Mouse (Mus musculus): ENCODE measurements around the gene Gm48552. TPM values are rescaled to one million over a fixed set of nuclear protein-coding genes. Genes with fewer than 3 reads are reported as not detected.
A peak's percentile ranks its signal among the peaks of the same experiment; 100 is the strongest.

Gm48552 gene
- total RNA-seq, 2 experiments from 2014 or later = 2.5 to 3.5 TPM

DNA sequence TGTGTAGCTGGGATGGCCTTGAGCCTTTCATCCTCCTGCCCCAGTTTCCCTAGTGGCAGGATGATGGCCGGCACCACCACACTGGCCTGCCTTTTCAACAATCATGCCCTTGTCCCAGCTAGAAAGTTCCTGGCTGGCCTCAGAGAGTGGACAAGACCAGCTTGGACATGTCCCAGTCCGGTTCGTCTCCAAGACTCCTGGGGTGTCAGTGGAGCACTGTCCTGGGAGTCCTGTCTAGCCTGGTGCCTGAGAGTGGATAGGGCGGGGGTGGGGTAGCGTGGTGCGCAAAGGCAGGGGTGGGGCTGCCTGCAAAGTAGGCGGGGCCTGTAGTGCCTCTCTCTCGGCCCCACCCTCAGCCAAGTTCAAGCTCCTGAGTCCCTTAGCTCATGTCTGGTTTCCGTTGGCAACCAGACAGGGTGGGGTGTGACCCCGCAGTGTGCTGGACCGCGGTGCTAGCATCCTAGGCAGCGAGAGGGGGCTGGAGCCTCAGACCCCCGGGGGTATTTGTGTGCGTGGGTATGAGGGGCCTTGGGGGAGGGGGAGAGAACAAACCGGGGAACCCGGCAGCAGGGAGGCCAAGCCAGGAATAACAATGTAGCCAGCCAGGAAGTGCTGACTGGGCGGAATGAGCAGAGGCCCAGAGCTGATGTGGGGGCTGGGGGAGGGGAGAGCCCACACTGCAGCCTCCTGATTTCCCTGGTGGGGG lies 12.9 kb downstream of the Gm48552 start:
- intact Hi-C loops (cut with DNase I) = no loop called here
- peak; percentile 62 to 90 for DNase-seq (ENCODE audit: extremely low spot score in 1 of 2, low spot score in 2 of 2)

DNA sequence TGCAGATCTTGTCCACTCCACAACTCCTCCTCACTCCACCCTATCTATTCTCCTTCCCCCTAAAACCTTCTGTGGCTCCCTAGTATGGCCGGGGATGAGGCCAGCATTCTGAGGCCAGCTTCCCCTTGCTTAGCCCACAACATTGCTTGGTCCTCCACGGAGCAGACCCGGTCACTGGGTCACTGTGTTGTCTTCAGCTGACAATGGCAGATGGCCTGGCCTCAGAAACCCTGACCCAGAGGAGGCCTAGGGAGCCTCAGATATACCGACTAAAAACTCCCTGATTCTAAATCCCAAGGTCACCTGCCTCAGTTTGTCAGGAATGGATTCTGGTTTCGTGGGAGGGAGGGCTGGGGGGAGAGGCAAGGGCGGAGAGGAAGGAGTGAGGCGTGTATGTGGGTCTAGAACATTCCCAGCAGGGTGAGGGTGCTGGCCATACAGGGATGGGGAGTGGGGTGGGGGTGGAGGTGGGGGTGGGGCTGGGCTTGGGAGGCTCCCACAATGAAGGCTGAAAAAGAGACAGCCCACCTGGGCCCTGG lies 13.5 kb downstream of the Gm48552 start:
- no peak for DNase-seq (ENCODE audit: extremely low spot score in 1 of 2, low spot score in 2 of 2)
- intact Hi-C loops (cut with DNase I) = no loop called here

DNA sequence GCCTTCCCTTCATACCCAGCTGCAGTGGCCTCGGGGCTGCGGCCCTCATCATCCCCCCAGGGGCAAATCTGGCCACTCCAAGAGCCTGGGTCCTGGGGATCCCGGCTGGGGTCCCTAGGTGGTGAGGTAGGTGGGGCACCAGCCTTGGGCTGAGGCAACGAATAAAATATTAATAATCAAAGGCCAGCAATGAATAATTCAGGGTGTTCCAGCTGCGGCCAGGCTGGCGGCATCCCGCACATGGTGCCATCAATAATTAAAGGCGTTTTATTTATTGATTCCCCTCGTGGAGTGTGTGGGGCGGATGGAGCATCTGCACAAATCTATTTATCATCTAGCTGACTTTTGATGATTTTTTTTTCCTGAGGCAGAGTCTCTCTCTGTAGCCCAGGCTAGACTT lies 14.7 kb downstream of the Gm48552 start:
- intact Hi-C loops (cut with DNase I) = no loop called here
- DNase-seq (ENCODE audit: extremely low spot score in 1 of 2, low spot score in 2 of 2) = no peak

DNA sequence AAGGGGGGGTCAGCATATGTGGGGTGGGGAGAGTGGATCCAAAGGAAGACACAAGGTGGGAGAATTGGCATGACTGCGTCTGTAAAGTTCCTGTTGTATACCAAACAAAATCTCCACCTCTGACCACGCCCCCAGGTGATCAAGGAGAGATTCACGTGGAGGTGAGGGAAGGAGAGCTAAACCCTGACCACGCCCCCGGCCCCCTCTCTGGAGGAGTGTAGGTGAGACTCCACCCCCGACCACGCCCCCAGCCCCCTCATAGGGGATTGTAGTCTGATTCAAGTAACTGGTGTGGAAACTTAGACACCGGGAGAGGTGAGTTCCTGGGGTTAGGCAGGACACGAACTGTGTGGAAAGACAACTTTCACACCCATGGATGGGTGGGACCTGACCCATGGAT lies 15.3 kb downstream of the Gm48552 start:
- intact Hi-C loops (cut with DNase I) = no loop called here
- DNase-seq (ENCODE audit: extremely low spot score in 1 of 2, low spot score in 2 of 2) = peak in 1 of 2 experiments; percentile 67

DNA sequence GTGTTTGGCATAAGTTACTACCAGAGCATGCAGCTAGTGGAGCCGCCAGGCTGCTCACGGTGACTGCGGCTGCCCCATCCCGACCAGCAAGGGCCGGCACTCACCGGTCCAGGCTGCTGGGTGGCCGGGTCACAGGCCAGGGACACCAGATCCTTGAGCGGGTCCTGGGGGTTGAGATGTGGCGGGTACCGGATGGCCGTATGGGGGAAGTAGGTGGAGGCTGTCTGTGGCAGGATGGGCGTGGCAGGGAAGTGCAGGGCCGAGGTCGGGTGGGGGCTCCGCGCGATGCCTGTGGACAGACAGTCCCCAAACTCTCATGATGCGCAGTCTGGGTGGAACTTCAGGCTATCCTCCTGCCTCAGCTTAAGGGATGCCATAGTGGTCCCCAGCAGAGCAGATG lies 15.9 kb downstream of the Gm48552 start:
- peak in 1 of 2 experiments; percentile 72 for DNase-seq (ENCODE audit: extremely low spot score in 1 of 2, low spot score in 2 of 2)
- intact Hi-C loops (cut with DNase I) = no loop called here

DNA sequence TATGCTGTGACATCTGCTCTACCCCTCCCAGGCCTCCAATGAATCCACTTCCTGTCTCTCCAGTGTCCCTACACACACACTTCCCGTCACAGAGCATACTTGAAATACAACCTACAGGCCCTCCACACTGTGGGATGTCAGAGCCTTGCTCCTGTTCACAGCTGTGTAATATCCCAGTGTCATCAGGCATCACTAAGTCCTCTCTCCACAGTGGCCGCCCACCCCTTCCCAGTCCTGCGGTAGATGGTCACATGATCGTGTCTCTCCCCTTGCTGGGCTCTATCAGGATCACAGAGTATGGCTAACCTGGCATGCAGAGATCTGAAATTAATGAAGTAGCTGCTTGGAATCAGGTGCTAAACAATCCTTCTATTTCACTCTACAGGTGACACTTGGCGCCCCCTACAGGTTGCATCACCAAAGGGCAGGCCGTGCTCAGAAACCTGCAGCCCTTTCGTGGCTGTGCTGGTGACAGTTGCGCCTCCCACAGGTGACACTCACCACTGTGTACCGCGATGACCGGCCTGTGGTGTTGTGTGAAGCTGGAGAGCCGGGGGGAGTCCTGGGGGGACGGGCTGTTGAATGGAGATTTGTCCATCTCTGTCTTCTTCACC lies 16.9 kb downstream of the Gm48552 start:
- intact Hi-C loops (cut with DNase I) = no loop called here
- DNase-seq (ENCODE audit: extremely low spot score in 1 of 2, low spot score in 2 of 2) = peak in 1 of 2 experiments; percentile 76

DNA sequence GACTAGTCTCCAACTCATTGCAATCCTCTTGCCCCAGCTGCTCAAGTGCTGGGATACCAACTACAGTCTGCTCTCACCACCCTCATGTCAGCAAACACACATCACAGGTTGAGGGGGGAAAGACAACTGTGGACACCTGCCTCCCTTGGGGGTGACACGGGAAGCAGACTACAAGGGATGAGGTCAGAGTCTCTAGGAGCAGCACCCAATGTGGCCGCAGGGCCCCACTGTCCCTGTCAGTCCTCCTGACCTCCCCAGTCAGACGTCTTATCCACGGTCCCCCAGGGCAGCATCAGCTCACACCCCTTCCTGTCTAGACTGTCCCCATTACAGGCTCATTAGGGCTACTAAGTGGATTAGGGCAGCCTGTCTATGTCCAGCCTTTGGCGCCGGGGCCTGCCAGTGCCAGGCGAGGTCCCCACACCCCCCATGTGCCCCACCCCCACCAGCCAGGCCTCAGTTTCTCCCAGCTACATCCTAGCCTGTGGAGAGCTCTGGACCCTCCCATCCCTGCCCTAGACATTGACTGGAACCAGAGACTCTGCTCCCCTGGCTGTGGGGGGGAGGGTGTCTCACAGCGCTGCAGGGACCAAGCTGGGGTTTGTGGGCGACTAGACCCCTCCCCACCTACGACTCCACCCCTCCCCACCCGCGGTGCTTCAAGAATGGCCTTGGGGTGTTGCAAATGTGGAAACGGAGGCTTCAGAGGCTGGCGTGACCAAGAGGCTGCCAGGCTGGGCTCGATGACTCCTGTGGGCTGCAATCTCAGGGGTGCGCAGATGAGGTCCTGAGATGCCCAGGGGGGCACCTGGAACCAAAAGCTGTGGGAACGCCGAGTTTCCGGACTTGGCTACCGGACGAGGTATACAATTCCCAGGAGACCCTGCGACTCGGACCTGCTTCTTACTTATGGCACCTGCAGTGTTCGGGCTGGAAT lies 18.0 kb downstream of the Gm48552 start:
- DNase-seq (ENCODE audit: extremely low spot score in 1 of 2, low spot score in 2 of 2) = no peak
- intact Hi-C loops (cut with DNase I) = no loop called here

DNA sequence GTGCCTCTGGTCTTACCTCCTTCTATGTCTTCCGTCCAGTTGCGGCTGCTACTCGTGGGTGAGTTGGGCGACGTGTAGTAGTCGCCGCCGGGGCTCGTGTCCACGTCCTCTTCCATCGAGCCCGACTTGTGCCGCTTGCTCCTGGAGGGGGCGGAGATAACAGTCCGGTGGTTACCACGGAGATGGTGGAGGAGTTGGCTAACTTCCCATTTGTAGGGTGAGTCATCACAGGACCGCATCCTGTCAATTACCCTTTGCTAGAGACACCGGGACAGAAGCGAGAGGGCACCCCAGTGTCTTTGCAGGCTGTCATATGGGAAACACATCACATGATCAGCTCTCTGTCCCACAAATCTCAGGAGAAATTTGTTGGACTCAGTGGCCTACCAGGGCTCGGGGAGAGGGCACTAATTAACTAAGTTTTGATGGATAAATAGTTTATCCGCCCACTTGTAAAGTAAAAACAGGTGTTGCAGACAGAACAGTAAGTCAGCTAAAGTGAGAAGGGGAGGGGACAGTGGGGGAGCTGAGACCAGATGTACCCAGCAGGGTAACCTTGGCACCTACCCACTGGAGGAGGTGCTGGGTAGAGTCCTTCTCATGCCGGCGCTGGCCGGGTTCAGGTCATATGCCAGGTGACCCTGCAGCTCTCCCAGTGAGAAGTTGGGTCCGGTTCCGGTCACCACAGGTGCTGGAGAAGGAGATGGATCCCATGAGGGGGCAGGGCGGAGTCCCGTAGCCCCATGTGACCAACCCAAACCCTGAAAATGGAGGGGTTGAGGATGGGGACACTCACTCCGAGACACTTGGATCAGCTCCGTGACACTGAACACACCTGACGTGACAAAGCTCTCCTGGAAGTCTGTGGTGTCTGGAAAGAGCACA lies 19.0 kb downstream of the Gm48552 start:
- intact Hi-C loops (cut with DNase I) = no loop called here
- peak; percentile 76 to 89 for DNase-seq (ENCODE audit: extremely low spot score in 1 of 2, low spot score in 2 of 2)

GRCm38 (mm10) chr10:81408424-81408729 lies 19.6 kb downstream of the Gm48552 start:
- intact Hi-C loops (cut with DNase I) = no loop called here
- no peak for DNase-seq (ENCODE audit: extremely low spot score in 1 of 2, low spot score in 2 of 2)

DNA sequence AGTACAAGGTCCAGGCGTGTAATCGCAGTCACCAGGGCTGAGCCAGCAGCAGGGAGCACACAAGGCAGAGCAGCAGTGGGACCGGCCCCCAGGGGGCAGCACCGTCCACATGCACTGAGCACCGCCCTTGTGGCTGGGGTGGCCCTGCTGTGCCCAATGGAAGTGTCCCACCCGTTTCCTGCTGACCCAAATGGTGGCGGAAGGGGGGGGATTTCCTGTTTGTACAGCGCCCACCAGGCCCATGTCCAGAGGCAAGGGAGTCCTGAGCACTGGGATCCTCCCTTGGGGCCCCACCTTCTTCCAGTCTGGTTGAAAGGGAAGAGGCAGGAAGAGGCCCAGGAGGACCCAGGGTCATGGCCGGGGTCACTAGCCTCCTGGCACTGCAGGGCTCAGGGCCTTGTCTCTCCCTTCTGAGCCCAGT lies 20.1 kb downstream of the Gm48552 start:
- DNase-seq (ENCODE audit: extremely low spot score in 1 of 2, low spot score in 2 of 2) = peak in 1 of 2 experiments; percentile 94
- intact Hi-C loops (cut with DNase I) = no loop called here

- intact Hi-C loops (cut with DNase I) = no loop called here
- DNase-seq (ENCODE audit: extremely low spot score in 1 of 2, low spot score in 2 of 2) = no peak
Measured at GRCm38 (mm10) chr10:81409330-81409729, 20.5 kb downstream of the Gm48552 start.

DNA sequence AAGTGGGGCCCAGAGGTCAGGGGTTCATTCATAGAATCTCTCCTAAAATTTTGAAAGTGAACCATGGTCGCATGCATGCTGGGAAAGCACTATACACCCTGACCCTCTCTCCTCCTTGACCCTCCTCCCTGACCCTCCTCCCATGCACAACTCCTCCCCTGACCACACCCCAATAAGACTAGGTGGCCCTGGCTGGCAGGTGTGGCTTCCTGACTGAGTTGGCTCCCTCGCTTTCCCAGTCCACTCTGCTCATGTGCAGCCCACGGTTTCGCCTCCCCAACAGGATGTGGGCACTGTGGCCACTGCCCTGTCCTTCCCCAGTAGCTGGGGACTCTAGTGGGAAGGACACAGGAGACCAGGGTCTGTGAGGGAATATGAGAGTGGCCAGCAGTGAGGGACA lies 21.5 kb downstream of the Gm48552 start:
- intact Hi-C loops (cut with DNase I) = no loop called here
- DNase-seq (ENCODE audit: extremely low spot score in 1 of 2, low spot score in 2 of 2) = no peak

DNA sequence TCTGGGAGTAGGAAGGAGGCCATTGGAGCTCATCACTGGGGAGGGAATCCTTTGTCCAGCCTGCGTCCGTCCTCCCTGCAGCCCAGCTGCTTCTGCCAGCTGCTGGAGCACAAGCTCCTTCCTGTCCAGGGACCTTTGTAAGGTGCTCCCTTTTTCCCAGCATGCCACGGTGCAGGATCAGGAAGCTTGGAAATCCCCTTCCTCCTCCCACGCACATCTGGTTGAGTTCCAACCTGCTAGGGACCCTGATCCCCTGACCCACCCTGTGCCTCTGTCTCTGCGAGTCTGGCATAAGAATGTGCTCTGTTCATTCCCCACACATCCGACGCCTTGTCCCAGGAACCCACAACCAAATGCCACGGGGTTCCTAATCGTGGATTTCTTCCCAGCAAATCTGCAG lies 22.2 kb downstream of the Gm48552 start:
- DNase-seq (ENCODE audit: extremely low spot score in 1 of 2, low spot score in 2 of 2) = peak in 1 of 2 experiments; percentile 71
- intact Hi-C loops (cut with DNase I) = no loop called here

DNA sequence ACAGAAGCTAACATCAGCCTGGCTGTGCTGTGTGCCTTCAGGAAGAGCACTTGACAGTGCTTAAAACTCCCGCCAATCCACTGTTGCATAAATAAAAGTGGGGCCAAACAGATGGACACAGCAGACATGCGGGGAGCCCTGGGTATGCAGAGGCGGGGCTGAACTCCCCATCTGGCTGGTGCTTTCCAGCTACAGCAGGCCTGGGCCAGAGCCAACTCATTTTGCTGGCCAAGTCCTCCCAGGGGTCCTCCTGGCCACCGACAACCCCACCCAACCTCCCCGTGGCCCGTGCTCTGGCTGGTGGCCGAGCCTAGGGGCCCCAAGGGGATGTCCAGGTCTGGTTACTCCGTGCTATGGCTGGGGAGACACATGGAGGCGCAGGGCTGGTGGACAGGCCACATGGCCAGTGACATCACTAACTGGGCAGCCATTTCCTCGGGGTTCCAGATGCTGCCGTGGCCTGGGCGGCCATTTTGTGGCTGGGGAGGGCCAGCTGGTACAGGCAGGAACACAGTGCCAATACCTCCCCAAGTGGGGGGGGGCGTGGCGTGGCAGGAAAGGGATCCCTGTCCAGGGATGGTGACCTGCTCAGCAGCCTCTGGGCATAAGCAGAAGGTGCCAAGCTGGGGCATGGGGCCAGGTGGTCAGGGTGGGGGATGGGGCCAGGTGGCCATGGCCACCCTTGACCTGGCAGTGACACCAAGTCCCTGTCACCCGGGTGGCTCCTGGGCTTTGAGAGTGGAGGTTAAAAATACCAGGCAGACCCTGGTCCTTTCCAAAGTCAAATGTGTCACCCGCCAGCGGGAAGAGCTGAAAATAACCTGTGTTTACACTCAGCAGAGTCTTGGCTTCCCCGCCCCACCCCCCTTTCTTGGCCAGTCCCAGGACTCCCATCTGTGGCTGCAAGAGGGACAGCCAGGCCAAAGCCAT lies 22.9 kb downstream of the Gm48552 start:
- peak in 1 of 2 experiments; percentile 93 for DNase-seq (ENCODE audit: extremely low spot score in 1 of 2, low spot score in 2 of 2)
- intact Hi-C loops (cut with DNase I) = no loop called here

DNA sequence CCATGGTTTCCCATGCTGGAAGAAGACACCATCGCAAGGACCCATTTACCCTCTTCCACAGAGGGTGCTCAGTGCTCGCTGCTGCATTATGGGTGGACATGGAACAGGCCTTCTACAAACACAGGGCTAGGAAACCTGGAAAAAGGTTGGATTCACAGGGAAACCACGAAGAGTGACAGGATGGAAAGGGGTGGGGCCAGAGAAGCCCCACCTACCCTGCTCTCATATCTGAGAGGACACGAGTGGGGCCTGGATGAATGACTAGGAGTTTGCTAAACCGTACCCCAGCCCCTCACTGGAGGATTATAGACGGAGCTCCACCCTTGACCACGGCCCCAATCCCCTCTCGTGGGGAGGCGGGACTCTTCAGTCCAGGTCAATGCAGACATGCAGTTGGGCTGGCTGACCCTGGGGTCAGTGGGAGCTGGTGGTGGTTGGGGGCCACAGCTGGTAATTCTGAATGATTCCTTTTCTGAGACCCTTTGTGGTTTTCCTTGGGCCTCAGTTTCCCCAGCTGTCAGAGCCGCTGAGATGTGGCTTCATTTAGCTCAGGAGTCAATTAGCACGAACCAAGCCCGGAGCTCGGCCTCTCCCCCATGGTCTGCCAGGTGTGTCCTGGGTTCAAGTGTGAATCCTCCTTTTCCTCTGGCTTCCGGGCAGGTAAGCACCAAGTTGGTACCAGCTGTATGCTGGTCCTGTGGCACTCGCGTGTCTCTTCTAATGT lies 23.9 kb downstream of the Gm48552 start:
- intact Hi-C loops (cut with DNase I) = no loop called here
- DNase-seq (ENCODE audit: extremely low spot score in 1 of 2, low spot score in 2 of 2) = no peak

DNA sequence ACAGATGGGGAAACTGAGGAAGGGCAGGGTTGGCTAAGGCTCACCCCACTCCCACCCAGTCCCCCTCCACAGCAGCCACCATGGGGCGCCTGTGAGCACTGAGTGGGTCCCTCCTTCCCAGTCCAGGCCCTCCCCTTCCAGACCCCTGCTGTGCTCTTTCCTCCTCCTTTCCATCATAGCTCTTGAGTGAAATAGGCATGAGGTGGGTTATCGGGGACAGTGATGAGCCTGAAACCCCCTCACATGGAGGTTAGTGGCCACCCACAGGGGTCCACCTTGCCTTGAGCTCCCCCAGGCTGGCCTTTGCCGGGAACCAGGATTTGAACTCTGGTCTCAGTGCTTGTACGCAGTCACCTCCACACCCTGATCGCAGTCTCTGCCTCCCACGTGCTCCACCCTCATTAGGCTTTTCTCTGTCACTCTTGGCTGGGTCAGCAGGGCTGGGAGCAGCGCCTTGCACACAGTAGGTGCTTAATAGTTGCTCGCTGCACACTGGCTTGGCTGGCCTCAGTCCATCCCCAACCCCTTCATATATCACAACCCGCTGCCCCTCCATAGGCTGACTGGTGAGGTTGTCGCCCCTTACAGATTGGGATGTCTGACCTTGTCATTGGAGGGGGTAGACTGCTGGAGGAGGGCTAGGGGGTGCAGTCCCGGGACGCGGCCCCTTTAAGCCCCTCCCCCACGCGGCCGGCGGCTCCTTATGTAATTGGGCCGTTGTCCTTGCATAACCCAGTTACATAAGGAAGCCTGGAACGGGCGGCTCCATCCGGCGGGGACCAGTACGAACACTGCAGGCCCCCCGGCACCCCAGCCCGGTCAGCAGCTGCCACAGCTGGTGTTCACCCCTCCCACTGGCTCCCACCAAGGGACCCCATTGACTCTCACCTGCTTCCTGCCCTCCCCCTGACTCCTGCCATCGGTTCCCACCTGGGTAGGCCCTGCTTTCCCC lies 24.8 kb downstream of the Gm48552 start:
- DNase-seq (ENCODE audit: extremely low spot score in 1 of 2, low spot score in 2 of 2) = peak; percentile 70 to 94
- intact Hi-C loops (cut with DNase I) = no loop called here
